Mouse (Mus musculus) T-helper 2 cell (primary cell): ENCODE measurements at regions not wholly inside any gene's neighbourhood (a gene's known extent, or its start where the extent isn't known, plus 50 kb on each side); places are given as distances from the start of the nearest gene placed in this dataset.

Experiments
- in situ Hi-C: fragments of 300-600 bp; cut with MboI, MseI; formaldehyde crosslinking; loops from one replicate; pipeline ENCODE4 v1.15.1; 2025; ENCODE audit warnings: high pct_unique_total_duplicates

DNA sequence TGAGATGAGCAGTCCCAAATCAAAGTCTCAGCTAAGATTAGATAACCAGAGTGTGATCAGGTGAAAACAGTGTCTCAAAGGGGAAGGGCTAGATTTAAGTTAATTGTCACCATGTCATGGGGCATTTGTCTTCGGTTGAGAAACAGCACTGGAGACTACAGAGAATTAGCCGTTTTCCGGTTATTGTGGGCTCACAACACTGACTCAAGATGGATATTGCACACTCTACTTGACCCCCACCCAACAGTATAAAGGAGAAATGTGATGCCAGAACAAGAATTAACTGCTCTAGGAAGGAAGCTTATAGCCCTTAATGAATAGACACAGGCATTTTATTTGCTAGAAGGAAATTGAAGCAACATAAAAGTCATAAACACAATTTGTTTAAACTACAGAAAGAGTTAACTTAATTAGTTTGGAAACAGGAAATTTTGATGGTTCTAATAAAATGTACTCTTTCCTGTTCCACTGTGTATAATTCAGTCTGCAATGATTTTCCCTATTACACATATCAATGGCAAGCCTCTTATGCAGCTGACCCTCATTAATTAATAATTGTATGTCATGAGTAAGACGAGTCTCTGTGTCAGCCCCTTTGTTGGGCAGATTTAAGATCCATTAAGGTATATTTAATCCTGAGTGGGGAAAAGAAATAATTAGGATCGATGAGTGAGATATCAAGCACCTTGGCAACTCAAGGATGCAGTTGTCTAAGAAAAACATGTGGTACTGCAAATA lies 277.4 kb upstream of the Tmeff2 start:
- in situ Hi-C loops: loop anchor here (10.0 kb wide), 1 partner anchor 1948 kb away; no protein-coding TSS in a partner anchor

DNA sequence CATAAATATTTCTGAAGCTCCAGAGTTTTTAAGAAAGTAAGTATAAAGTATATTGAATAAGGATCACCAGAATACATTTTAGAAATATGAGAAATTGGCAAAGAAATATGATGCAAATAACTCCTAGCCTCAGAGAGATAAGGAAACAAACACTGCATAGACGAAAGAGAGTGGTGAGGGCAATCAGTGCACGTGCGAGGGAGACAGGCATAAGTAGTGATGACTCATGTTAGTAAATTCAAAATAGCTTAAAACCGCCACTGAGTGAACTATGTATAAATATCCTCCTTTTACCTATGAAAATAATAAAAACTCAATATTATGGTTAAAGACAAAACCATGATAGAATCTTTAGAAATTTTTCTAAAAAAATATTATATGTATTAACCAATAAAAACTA lies 271.4 kb upstream of the Tmeff2 start:
- in situ Hi-C loops: loop anchor here (10.0 kb wide), 1 partner anchor 1954 kb away; no protein-coding TSS in a partner anchor

DNA sequence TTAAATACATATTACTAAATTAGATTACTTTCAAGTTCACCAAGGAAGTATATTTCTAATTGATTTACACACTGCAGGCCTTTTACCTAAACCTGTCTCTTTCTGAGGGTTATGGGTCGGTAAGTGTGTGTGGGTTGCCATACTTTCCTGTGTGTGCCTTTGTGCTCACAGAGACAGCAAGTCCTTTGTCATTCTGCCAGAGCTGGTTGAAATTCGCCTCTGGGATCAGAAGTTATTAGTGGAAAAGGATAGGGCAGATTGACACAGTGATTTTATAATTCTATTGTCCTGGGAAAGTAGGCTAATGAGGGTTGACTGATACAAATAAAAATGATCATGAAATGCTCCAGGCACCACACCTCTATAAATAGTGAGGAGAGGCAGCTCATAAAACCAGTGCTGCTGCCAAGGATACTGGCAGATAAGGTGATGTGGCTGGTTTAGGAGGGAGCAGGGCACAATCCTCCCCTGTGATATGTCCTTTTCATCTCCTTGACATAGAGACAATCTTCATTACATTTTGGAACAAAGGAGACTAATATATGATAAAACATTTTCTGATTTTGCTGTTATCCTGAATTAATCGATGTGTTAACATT lies 270.9 kb upstream of the Tmeff2 start:
- in situ Hi-C loops: loop anchor here (10.0 kb wide), 1 partner anchor 1955 kb away; no protein-coding TSS in a partner anchor

DNA sequence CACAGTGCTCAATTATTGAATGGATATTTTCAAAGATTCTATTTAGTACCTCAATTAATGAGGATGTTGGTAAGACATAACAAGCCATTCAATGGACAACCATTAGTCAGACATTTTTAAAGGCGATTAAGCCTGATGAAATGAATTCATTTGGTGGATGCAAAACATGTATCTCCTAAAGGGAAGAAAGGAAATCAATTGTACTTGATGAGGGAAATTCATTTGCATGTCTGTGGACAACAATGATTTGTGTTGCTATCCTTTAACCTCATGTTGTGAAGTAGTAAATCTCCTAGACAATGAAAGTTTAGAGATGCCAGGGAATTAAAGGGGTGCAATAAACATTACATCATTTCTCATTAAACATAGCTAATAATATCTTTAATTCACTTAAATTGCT lies 262.5 kb upstream of the Tmeff2 start:
- in situ Hi-C loops: no loop called here

DNA sequence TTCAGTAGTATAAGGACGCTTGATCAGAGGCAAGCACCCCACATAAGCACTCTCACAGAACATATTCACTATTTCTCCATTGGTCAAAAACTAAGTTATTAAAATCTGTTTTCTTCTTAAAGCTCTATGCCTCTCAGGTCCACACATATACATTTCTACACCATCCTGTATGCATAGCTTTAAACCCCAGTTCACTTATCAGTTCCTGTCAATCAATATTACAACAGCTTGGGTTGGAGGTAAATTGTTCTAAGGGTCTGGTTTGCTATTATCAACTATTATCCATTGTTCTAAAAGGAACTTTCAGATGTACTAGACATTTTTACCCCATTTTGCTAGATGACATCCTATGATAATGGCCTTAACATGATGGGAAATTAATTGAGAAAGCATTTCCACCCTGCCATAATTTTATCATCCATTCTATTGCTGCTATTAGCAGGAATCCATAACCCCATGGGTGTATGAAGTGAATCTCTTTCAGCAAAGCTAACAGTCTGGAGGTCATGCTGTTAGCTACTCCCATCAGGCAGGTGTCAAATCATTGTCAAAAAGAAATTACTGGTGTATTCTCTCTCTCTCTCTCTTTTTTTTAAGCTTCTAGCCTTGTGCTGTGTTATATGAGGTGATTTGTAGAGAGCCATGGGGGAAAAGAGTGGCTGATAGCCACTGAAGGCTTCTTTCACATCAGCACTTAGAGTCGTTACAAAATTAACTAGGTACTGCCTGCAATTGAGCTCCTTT lies 253.3 kb upstream of the Tmeff2 start:
- in situ Hi-C loops: no loop called here

DNA sequence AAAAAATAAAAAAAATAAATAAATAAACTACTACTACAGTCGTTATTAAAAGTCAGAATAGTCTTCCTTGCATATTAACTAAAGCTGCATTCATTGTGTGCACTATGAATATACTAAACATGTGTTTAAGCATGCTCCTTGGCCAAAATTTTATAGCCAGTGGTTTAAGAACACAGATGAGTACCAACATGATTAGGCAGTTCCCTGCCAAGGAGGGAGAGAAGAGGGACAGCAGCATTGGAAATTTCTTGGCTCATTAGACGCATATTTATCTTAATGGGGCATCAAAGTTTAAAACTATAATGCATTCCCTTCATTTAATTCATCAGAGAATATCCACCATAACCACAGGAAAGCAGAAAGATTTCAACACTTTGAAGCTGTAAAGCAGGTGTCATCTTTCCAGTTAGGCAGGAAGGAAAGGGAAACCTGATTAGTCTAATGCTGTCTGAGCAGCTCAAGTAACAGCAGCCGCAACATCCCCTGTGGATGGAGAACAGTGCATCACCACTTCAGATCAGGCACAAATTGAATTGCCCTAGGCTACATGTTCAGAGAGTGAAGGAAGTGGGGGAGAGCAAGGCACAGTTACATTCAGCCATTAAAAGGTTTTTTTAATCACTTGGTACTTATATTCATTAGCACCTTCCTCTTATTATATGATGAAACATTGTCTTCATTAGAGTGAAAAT lies 248.3 kb upstream of the Tmeff2 start:
- in situ Hi-C loops: no loop called here

DNA sequence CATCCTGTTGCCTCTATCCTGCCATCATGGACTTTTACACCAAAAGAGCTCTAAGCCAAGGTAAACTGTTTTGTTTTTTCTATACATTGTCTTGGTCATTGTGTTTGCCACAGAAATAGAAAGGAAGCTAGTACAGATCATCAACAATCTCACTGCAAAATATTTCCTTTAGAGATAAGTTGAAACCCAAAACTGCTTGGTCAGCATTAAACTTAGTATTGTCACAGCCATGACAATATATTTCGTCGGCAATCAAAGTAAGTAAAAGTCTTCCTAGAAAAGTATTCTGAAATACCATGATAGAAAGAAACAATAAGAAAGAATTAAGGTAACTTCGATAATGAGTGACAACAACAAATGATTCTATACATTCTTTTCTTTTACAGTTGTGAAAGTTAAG lies 235.3 kb upstream of the Tmeff2 start:
- in situ Hi-C loops: no loop called here

DNA sequence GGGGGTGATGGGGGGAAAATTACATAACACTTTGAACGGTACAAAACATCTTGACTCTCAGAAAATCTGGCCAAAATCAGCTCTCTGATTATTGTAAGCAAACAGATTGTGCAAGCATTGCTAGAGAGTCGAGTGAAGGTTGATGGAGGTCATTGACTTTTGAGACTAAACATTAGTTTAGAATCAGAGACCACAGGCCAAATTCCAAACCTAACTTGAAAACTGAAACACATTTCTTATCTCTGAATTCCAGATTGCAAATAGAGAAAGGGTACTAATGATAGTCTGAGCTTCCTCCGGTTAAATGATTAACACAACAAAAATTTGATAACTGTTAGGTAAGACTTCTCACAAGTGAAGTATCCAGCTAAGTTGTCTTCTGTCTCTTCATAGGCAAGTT lies 217.5 kb upstream of the Tmeff2 start:
- in situ Hi-C loops: no loop called here

DNA sequence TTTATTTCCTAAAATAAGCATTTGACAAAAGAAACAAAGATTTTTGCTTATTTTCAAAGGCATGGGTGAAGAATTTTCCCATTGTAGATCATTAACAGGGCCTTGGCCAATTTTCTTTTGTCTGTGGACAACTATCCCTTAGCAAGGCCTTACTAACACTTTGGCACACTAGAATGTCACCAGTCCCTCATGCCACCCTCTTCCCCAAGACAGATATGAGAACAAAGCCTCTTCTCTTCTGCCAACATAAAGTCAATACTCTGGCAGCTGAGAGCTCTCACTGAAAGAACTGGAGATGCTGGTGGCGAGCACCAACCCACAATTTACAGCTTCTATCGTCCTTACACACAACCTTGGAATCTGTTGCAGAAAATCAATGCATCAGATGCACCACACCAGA lies 215.1 kb upstream of the Tmeff2 start:
- in situ Hi-C loops: no loop called here

DNA sequence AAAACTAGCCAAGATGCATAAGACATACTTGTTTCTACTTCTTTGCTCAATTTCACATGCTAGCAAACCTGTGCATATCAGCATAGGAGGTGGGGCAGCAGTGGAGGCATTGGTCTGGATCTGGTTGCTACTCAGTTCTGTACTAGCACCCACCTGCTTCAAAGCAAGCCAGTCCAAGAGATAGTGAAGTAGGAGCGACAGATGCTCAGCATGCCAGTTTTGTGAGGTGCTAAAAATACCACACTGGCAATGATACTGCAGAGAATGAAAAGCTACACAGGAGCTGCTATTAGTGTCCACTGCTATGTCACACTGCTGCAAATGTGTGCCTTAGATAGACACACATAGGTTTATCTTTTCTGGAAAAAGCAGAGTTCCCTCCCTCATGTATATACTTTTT lies 203.5 kb upstream of the Tmeff2 start:
- in situ Hi-C loops: no loop called here

DNA sequence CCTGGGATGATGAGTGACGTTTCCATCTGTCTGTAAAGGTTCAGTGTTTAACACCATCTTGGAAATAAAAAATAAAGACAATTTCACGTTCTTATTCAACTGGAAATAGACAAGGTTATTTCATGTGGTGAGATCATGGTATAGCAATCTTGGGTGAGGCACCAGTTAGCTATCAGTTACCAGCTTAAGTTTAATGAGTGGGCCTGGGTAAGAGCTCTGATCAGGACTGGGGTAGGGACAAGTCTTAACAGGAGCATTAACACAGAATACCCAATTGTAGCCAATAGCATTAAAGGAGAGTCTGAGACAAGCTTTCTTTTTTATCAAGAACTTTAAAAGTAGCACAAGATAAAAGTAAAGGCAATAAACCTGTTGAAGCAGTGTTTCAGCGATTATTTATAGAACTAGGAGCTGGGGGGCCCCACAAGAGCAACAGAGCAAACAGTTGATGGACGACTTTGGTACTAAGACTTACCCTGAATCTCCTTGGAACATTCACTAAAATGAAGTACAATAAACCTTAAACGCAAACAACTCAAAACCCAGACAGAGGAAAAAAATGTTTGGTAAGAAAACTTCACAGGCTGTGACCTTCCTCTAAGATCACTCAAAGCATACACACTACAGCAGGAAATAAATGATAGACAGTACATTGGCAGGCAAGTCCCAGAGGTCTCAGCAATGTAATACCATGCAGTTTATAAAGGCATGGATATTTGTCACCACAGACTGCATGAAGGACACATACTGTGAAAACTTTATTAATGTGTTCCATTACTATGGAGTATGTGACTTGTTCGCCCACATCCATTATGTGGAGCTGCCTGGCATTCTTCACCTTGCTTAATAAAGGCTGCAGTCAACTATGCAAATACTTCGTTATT lies 202.9 kb upstream of the Tmeff2 start:
- in situ Hi-C loops: no loop called here

DNA sequence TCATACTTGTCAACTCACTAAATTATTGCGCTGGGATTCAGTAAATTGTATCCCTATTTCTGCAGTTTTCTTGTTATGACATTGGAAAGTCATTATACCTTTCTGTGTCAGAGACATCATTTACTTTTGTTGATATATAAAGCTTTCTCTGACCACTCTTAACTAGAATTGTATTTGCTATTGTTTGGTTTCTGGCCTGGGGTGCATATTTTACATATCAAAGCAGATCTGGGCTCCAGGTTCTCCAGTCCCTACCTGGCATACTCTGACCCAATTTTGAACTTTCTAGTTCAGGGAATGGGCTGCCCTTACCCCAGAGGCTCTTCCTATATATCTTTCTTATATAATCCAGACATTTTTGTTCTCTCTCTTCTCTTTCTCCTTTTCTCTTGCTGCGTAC lies 195.8 kb upstream of the Tmeff2 start:
- in situ Hi-C loops: no loop called here

DNA sequence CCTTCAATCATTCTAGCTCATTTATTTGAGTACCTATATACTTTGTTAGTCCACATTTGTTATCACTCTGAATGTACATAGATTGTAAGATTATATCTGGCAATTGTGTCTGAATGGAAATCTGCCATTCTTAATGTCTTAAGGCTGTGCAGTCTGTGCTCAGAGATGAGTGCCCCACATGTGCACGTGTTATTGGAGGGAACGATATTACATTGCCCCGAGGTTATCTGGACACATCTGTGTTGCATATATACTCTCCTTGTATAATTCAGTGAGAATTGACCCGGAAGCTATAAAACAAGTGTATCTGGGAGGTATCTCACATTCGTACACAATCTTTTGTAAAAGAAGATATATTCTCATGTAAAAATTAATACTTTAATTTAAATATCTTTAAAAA lies 155.4 kb upstream of the Tmeff2 start:
- in situ Hi-C loops: no loop called here

DNA sequence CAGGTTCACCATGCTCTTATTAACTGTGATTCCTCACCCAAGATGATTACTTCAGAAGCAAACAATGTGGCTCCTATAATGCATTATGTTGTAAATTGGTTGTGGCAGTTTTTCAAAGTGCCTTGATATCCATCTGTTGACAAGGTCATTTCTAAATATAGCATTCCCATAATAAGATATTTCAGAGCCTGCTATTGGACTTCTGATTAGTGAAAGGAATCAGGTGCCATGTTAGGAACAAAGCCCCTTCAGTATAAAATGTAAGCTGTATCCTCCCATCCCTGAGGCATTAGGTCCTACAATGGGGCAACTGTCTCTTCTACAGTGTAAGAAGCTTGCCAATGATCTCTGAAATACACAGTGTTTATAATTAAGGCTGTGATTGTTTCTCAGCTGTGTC lies 130.2 kb upstream of the Tmeff2 start:
- in situ Hi-C loops: no loop called here

DNA sequence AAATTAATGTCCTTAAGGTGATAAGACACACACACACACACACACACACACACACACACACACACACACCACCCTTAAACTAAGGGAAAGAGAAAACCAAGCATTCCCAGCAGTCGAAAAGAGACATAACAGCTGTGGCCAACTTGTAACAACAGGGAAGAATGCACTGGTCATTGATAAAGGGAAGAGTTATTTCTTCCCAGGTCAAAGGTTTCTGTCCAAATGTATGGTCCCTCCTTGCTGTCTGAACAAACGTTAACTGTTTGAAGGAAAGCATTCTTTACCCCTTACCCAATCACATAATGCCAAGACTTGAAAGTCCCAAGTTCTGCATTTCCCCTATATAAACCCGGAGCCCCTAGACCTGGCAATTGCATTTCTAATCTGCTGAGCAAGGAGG lies 105.2 kb upstream of the Tmeff2 start:
- in situ Hi-C loops: no loop called here

DNA sequence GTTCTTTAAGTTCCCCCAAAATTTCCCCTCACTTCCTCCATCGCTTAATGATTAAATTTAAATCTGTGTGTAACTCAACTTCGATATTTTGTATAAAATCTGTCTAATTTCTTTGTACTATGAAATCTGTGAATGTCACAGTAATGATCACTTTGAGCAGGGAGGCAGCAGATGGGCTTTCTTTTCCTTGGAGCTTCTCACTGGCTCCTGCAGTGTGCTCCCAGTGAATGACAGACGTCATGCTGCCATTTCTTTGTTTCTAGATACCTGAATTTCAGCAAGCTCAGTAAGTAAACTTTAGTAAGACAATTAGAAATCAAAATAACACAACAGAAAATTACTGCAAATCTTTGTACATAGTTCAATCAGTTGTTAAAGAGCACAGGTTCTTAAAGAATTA lies 102.3 kb upstream of the Tmeff2 start:
- in situ Hi-C loops: no loop called here

DNA sequence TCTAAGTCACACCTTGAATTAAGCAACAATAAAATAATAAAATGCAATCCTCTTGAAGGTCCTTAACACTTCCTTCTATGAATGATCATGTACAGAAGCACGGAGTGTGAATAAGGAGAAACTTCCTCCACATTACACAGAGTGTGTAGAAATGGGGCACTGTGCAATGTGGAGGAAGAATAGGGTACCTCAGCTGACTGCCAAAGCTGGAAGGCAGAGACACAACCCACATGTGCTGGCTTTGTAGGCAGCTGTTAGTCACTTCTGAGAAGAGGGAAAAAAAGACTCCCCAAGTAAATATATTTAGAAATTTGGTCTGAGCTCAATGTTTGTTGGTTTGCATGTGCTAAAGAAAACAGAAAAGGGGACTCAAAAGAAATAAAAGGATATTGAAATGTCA lies 94.1 kb upstream of the Tmeff2 start:
- in situ Hi-C loops: no loop called here

DNA sequence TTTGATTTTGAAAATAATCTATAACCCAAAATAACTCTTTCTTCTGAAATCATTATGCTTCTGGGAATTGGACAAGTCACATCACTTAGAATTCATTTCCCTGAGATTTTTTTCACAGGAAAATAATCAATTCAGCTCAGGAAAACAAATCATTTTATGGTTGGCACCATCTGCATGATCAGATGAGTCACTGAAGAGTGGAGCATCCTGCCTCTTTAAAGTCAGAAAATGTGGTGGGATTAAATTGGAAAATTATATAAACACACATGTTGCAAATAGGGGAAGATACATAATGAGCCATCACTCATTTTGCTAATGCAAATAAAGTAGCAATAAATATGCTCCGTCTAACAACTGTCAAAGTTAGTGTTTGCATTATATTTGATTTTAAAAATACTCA lies 93.6 kb upstream of the Tmeff2 start:
- in situ Hi-C loops: no loop called here

DNA sequence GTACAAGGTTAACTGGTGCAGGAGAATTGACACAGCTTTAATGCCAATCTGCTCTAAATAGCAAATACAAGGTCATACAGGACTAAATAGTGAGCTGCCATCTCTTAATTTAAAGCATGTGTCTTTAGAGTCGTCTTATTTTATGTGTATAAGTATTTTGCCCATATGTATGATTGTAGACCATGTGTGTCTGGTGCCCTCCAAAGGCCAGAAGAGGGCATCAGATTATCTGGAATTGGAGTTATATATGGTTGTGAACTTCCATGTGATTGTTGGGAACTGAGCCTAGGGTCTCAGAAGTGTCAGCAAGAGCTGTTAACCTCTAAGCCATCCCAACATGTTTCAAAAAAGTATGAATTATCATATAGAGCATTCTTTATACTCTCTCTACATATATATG lies 68.8 kb upstream of the Tmeff2 start:
- in situ Hi-C loops: no loop called here

DNA sequence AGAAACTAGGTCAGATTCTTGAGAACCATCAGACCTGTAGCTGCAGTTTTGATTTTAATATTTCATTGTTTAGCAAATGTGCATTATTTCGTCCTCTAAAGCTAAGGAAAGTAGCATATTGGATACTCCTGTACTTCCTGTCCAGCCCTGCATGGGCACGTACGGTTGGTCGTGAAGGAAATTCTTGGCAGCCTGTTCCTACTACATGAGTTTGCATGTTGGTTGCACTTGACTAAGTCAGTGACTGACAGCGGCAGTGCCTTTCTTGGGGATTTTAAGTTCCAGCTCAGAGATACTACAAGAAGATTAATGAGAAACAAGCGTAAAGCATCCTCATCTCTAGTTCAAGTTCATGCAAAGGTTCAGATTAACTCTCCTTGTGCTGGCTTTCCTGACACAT lies 64.3 kb upstream of the Tmeff2 start:
- in situ Hi-C loops: no loop called here

DNA sequence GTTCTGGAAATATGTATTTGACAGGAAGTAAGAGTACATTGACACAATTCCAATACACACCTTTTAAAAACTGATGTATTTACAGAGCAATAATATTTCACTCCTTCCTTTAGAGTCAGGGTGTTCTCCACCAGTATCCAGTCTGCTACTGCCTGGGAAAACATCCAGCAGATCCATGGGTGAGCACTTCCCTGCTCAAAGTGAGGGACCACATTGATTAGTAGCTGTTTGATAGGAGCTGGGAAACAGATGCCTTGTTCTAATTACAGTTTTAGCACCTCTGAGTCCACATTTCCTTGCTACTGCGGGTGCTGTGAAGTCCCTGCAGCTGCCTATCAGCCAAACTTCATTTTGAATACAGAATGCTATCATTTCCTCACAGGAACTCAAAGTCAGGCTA lies 53.3 kb upstream of the Tmeff2 start:
- in situ Hi-C loops: no loop called here
